11 mouse cellular contexts compared by ENCODE assay signal in the genomic region with DNA sequence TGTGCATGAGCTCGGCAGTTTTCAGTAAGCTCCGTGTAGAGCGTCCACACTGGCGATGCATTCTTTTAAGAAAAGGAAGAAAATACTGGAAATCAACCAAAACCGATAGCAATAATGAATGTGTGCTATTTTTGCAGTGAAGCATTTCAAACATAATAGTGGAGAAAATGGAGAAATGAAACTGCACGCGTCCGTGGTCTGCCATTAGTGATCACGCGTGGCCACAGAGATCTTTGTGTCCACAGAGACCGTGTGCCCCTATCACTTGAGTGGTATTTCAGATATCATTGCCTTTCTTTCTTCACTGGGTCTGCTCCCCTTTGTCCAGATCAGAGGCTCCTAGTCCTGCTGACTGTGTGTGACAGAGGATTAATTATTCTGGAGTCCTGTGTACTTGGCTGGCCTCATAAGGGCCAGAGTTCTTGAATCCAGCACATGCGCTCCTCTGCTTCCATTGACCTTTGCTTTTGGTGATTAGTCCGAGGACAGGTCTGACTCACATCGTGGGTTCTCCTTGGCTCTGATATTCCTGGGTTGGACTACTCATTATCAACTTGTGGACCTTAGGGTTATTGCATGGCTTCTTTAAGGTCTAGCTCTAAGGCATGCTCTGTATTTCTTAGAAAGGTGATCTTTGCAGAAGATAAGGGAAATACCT. TPM values are rescaled to one million over a fixed set of nuclear protein-coding genes. Genes with fewer than 3 reads are reported as not detected.
DNase-seq lines count a peak whose midpoint lies in the region; ATAC-seq and TF ChIP-seq lines count a peak whose summit lies in the region.
"Had no signal": no experiment of that assay in that cellular context is flagged by ENCODE, and none has a peak within 500 bp of the region (broad histone marks: within the 10 kb centered on the region; RNA-seq: fewer than 3 reads in every experiment).

No protein-coding gene starts in this region.

- peak overlapping the region; percentile 55; the same call in 1 of the 2 replicates for H3K27ac ChIP-seq in liver, postnatal 0 days (ENCODE audit: low read depth)
- no peak overlapping the region for H3K27ac ChIP-seq in liver, embryonic 11.5 days (ENCODE audit: low read depth, low read length)
- peak overlapping the region; percentile 59 for H3K27ac ChIP-seq in bone marrow macrophage, adult 2 months (ENCODE audit: insufficient read depth, low read depth, low read length)
- peak overlapping the region; percentile 56; the same call in 1 of the 2 replicates for H3K27ac ChIP-seq in kidney, embryonic 15.5 days
- H3K27ac ChIP-seq in stomach, embryonic 16.5 days (ENCODE audit: low read length), result peak overlapping the region; percentile 32; the same call in 1 of the 2 replicates
- H3K27ac ChIP-seq in hindbrain, embryonic 14.5 days, result no peak overlapping the region
- H3K27ac ChIP-seq: layer of hippocampus, adult 2 months had no signal

- TF ChIP-seq POLR2A in bone marrow macrophage, adult 2 months (IDR thresholded peaks at IDR 0.05; ENCODE audit: borderline replicate concordance, low read depth, low read length), result no peak

- H3K4me1 ChIP-seq in liver, postnatal 0 days (ENCODE audit: insufficient read depth), result peaks cover 38% of the 10 kb centered on the region
- H3K4me1 ChIP-seq in liver, embryonic 11.5 days (replicated peaks; ENCODE audit: control insufficient read depth, insufficient read depth, low read length), result no peaks in the 10 kb centered on the region
- H3K4me1 ChIP-seq in bone marrow macrophage, adult 2 months (ENCODE audit: control insufficient read depth, insufficient read depth, low read length), result peaks cover 49% of the 10 kb centered on the region
- peaks cover 83% of the 10 kb centered on the region for H3K4me1 ChIP-seq in kidney, embryonic 15.5 days
- H3K4me1 ChIP-seq in stomach, embryonic 16.5 days (ENCODE audit: control insufficient read depth, insufficient read depth, low read length), result peaks cover 58% of the 10 kb centered on the region
- peaks cover 18% of the 10 kb centered on the region; the same call in 1 of the 2 replicates for H3K4me1 ChIP-seq in hindbrain, embryonic 14.5 days (replicated peaks; ENCODE audit: control insufficient read depth, insufficient read depth, low read length)

- TF ChIP-seq CTCF in liver, postnatal 0 days (IDR thresholded peaks at IDR 0.05; ENCODE audit: low read depth), result no peak
- no peak for TF ChIP-seq CTCF in bone marrow macrophage, adult 2 months (IDR thresholded peaks at IDR 0.05; ENCODE audit: low read depth, low read length)

- no peak overlapping the region for H3K4me2 ChIP-seq in liver, postnatal 0 days (ENCODE audit: low read depth, low read length)
- H3K4me2 ChIP-seq in liver, embryonic 11.5 days, result no peak overlapping the region
- no peak overlapping the region for H3K4me2 ChIP-seq in kidney, embryonic 15.5 days
- no peak overlapping the region for H3K4me2 ChIP-seq in stomach, embryonic 16.5 days (ENCODE audit: low read depth, low read length)
- H3K4me2 ChIP-seq in hindbrain, embryonic 14.5 days (replicated peaks), result no peak overlapping the region

- 71% methylated on average over 14 of the region's 14 CpGs for WGBS in liver, postnatal 0 days (ENCODE audit: insufficient replicate concordance)
- 86% methylated on average over 14 of the region's 14 CpGs for WGBS in liver, embryonic 11.5 days
- 88% methylated on average over 14 of the region's 14 CpGs for WGBS in kidney, embryonic 15.5 days
- 79% methylated on average over 14 of the region's 14 CpGs for WGBS in stomach, embryonic 16.5 days
- 94% methylated on average over 14 of the region's 14 CpGs for WGBS in hindbrain, embryonic 14.5 days

- no peak overlapping the region for H3K4me3 ChIP-seq in liver, postnatal 0 days (ENCODE audit: low read depth, low read length)
- no peak overlapping the region for H3K4me3 ChIP-seq in liver, embryonic 11.5 days (ENCODE audit: low read depth, low read length)
- no peak overlapping the region for H3K4me3 ChIP-seq in bone marrow macrophage, adult 2 months (ENCODE audit: insufficient read depth, low read length)
- no peak overlapping the region for H3K4me3 ChIP-seq in kidney, embryonic 15.5 days (replicated peaks)
- H3K4me3 ChIP-seq in stomach, embryonic 16.5 days (replicated peaks; ENCODE audit: low read length), result no peak overlapping the region
- no peak overlapping the region for H3K4me3 ChIP-seq in hindbrain, embryonic 14.5 days (replicated peaks; ENCODE audit: low read length)
- H3K4me3 ChIP-seq: layer of hippocampus, adult 2 months had no signal

- TF ChIP-seq EP300 in liver, postnatal 0 days (IDR thresholded peaks at IDR 0.05; ENCODE audit: low read depth), result no peak

- H3K9me3 ChIP-seq in liver, postnatal 0 days (ENCODE audit: low read length), result no peaks in the 10 kb centered on the region
- H3K9me3 ChIP-seq in liver, embryonic 11.5 days (ENCODE audit: control insufficient read depth, low read length), result no peaks in the 10 kb centered on the region
- H3K9me3 ChIP-seq in kidney, embryonic 15.5 days (replicated peaks), result no peaks in the 10 kb centered on the region
- no peaks in the 10 kb centered on the region for H3K9me3 ChIP-seq in stomach, embryonic 16.5 days (replicated peaks; ENCODE audit: control insufficient read depth, low read length)
- H3K9me3 ChIP-seq in hindbrain, embryonic 14.5 days (ENCODE audit: control insufficient read depth, low read length), result no peaks in the 10 kb centered on the region
- H3K9me3 ChIP-seq: G1E had no signal

- H3K36me3 ChIP-seq in liver, postnatal 0 days (replicated peaks; ENCODE audit: insufficient read depth, low read length), result no peaks in the 10 kb centered on the region
- H3K36me3 ChIP-seq in liver, embryonic 11.5 days (ENCODE audit: control insufficient read depth, insufficient read depth, low read length), result no peaks in the 10 kb centered on the region
- H3K36me3 ChIP-seq in kidney, embryonic 15.5 days, result peaks cover 3% of the 10 kb centered on the region; the same call in 1 of the 2 replicates
- H3K36me3 ChIP-seq in stomach, embryonic 16.5 days (ENCODE audit: control insufficient read depth, insufficient read depth, low read length), result no peaks in the 10 kb centered on the region
- H3K36me3 ChIP-seq in hindbrain, embryonic 14.5 days (replicated peaks; ENCODE audit: control insufficient read depth, insufficient read depth), result no peaks in the 10 kb centered on the region
- H3K36me3 ChIP-seq: G1E had no signal

- no peak overlapping the region for H3K9ac ChIP-seq in liver, postnatal 0 days (replicated peaks)
- no peak overlapping the region for H3K9ac ChIP-seq in liver, embryonic 11.5 days (ENCODE audit: low read depth, low read length)
- no peak overlapping the region for H3K9ac ChIP-seq in kidney, embryonic 15.5 days
- no peak overlapping the region for H3K9ac ChIP-seq in stomach, embryonic 16.5 days (ENCODE audit: low read length)
- no peak overlapping the region for H3K9ac ChIP-seq in hindbrain, embryonic 14.5 days

- DNase-seq in liver, postnatal 0 days, result no peak
- no peak for DNase-seq in liver, embryonic 11.5 days (ENCODE audit: low spot score)
- no peak for DNase-seq in urinary bladder, adult 2 months (ENCODE audit: low spot score)
- DNase-seq in hindbrain, embryonic 14.5 days (ENCODE audit: low spot score), result no peak
- no peak for DNase-seq in right cerebral cortex, adult 2 months (ENCODE audit: low spot score in 2 of 2)
- DNase-seq: cerebellum, adult 9-10 months had no signal

- H3K27me3 ChIP-seq in liver, postnatal 0 days (ENCODE audit: insufficient read depth, low read length), result no peaks in the 10 kb centered on the region
- H3K27me3 ChIP-seq in liver, embryonic 11.5 days (replicated peaks; ENCODE audit: control insufficient read depth, insufficient read depth, low read length), result no peaks in the 10 kb centered on the region
- no peaks in the 10 kb centered on the region for H3K27me3 ChIP-seq in kidney, embryonic 15.5 days
- H3K27me3 ChIP-seq in stomach, embryonic 16.5 days (ENCODE audit: control insufficient read depth, insufficient read depth, low read length), result no peaks in the 10 kb centered on the region
- H3K27me3 ChIP-seq in hindbrain, embryonic 14.5 days (ENCODE audit: control insufficient read depth, insufficient read depth, low read length), result no peaks in the 10 kb centered on the region; the same call in 1 of the 2 replicates

- ATAC-seq in liver, postnatal 0 days, result no peak
- ATAC-seq in liver, embryonic 11.5 days (replicated peaks; ENCODE audit: low FRiP score), result no peak
- no peak for ATAC-seq in kidney, embryonic 15.5 days (replicated peaks; ENCODE audit: low FRiP score)
- no peak for ATAC-seq in stomach, embryonic 16.5 days (ENCODE audit: insufficient read depth, low FRiP score)
- no peak for ATAC-seq in hindbrain, embryonic 14.5 days (ENCODE audit: low FRiP score)

RNA-seq across cellular contexts. Expression of gene Itgb5, which starts 56.3 kb away (rescaled TPM):
- polyA plus RNA-seq in liver, postnatal 0 days (2015; fragmentation: Nextera tagmentation; extraction: Ambion mirVana), result 16.1 and 19.2 TPM in 2 replicates
- 24.8 and 25.0 TPM in 2 replicates for polyA plus RNA-seq in liver, embryonic 11.5 days (2014; fragmentation: Nextera tagmentation; extraction: Ambion mirVana)
- 211 and 263 TPM in 2 replicates for polyA plus RNA-seq in bone marrow macrophage, adult 2 months (2012; ENCODE audit: insufficient read depth, insufficient read length, missing spikeins)
- 44.4 and 46.9 TPM in 2 replicates for polyA plus RNA-seq in kidney, embryonic 15.5 days (2015; fragmentation: Nextera tagmentation; extraction: Ambion mirVana)
- polyA plus RNA-seq in stomach, embryonic 16.5 days (2015; fragmentation: Nextera tagmentation; extraction: Ambion mirVana), result 15.0 and 15.2 TPM in 2 replicates
- polyA plus RNA-seq in urinary bladder, adult 2 months (2012; rRNA removed), result 79.7 and 98.3 TPM in 2 replicates
- polyA plus RNA-seq in hindbrain, embryonic 14.5 days (2014; fragmentation: Nextera tagmentation; extraction: Ambion mirVana), result 27.1 and 27.2 TPM in 2 replicates

Comparison
In these comparisons a context has a peak if more than half of its experiments do, and no peak if none do; other contexts are left out.
1. H3K27ac ChIP-seq: peak in liver, postnatal 0 days (single experiment), bone marrow macrophage, adult 2 months (single experiment), kidney, embryonic 15.5 days (single experiment) and stomach, embryonic 16.5 days (single experiment); none in liver, embryonic 11.5 days (single experiment) and hindbrain, embryonic 14.5 days (single experiment).